Mouse (Mus musculus) limb, embryonic 15.5 days (tissue): ENCODE data around the gene Sacm1l. TPM values are rescaled to one million over a fixed set of nuclear protein-coding genes. Genes with fewer than 3 reads are reported as not detected.

ENCODE experiments used
- ATAC-seq: fragments of 200-750 bp; cut with Nextera tagmentation; 2 replicates; pipeline ENCODE4 v1.8.0; 2017; ENCODE audit warnings: low read depth, moderate TSS enrichment; ENCODE audit not compliant: insufficient number of reproducible peaks, low FRiP score, low TSS enrichment
- H3K27ac ChIP-seq: fragments of 300-500 bp; sonication (generic); 2 replicates; pipeline ENCODE4 v1.5.1; 2015; ENCODE audit warnings: moderate library complexity, mild to moderate bottlenecking, inconsistent platforms
- H3K27me3 ChIP-seq: fragments of 300-500 bp; sonication (generic); 2 replicates; pipeline ENCODE4 v1.6.1; 2015; ENCODE audit warnings: inconsistent platforms
- H3K36me3 ChIP-seq: fragments of 300-500 bp; sonication (generic); 2 replicates; pipeline ENCODE4 v1.6.1; 2015; ENCODE audit warnings: inconsistent platforms
- H3K4me1 ChIP-seq: fragments of 300-500 bp; sonication (generic); 2 replicates; pipeline ENCODE4 v1.6.1; 2015; ENCODE audit warnings: inconsistent platforms
- H3K4me2 ChIP-seq: fragments of 300-500 bp; sonication (generic); 2 replicates; pipeline ENCODE4 v1.6.1; 2015; ENCODE audit warnings: mild to moderate bottlenecking, inconsistent platforms
- H3K4me3 ChIP-seq: fragments of 300-500 bp; sonication (generic); 2 replicates; pipeline ENCODE4 v1.5.1; 2015; ENCODE audit warnings: mild to moderate bottlenecking, inconsistent platforms
- H3K9ac ChIP-seq: fragments of 300-500 bp; sonication (generic); 2 replicates; pipeline ENCODE4 v1.6.1; 2015; ENCODE audit warnings: inconsistent platforms
- H3K9me3 ChIP-seq: fragments of 300-500 bp; sonication (generic); 2 replicates; pipeline ENCODE4 v1.6.1; 2016; ENCODE audit warnings: inconsistent platforms
- WGBS: fragments of 180-500 bp; shearing (Covaris S2); methylation state at CpG from one replicate; pipeline ENCODE4 v1.1.7; 2015; 5-methylcytosine and 5-hydroxymethylcytosine counted together
- polyA plus RNA-seq: library from polyadenylated mRNA; unstranded; fragments of >200 nt; fragmentation: Nextera tagmentation; extraction: Ambion mirVana; gene quantifications from 2 replicates; pipeline ENCODE4 v1.2.1, GENCODE M21; 2015

Gene Sacm1l
- polyA plus RNA-seq, 1 experiment from 2014 or later: 55.8 TPM

DNA sequence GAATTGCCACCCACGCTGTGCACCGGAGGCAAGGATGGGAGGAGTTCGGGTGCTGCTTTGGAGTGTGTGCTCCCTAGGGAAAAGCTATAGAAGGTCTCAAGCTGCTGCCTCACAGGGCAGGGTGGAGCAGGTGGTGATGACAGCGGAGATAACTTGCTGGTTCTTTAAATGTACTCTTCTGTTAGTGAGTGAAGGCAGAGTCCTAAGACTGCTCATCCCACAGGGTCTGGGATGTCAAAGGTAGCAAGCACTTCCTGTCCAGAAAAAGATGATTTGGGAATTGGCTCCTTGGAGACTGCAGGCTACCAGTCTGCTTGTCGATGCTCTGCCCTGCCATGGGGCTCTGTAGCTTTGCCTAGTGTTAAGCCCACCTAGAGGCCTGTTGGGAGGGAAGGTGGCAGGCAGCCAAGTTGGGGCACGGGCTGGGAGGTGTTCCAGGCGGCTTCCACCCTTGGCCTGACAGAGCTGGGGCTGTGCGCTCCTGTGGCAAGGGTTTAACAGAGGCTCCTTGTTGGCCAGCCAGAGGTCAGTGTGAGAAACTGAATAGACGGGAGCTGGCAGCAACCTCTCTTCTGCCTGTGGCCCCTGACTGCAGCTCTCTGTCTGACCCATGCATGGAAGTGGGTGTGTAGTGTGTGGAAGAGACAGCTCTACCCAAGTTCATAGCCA is 37.5 kb upstream of the Sacm1l start:
- Histone ChIP-seq H3K27me3 (no peaks in the 10 kb centered on the region), H3K9me3 (no peaks in the 10 kb centered on the region), H3K36me3 (no peaks in the 10 kb centered on the region), H3K27ac (peak overlapping the region; percentile 57), H3K9ac (no peak overlapping the region), H3K4me2 (no peak overlapping the region), H3K4me1 (peaks cover 52% of the 10 kb centered on the region), H3K4me3 (no peak overlapping the region)
- 48% methylated on average over 9 of the region's 9 CpGs for WGBS
- ATAC-seq: peak; percentile 78

DNA sequence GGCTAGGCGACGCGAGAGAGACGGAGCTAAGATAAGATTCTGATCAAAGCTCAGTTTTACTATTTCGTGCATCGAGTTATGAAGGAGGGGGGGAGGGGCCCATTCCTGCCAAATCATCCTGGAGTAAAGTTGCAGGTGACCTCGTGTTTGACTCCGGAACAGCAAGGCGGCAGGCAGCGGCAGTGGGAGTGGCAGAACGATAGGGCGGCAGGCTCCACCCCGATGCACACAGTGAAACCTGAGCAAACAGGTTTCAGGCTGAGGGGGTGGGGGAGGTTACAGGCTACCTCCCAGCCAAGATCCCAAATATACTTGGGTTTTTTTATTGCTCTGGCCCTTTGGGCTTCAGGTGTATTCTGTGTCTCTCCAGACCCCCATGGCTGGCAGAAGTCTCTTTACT is 32.9 kb upstream of the Sacm1l start:
- H3K4me2 ChIP-seq: 0 out of 2 replicates have a peak overlapping the region, but pooled peaks have one; percentile 17
- no peaks in the 10 kb centered on the region for H3K27me3 ChIP-seq
- peaks cover 23% of the 10 kb centered on the region for H3K36me3 ChIP-seq
- H3K9ac ChIP-seq: no peak overlapping the region
- no peaks in the 10 kb centered on the region for H3K9me3 ChIP-seq
- no peak overlapping the region for H3K27ac ChIP-seq
- peaks cover 26% of the 10 kb centered on the region for H3K4me1 ChIP-seq
- ATAC-seq: no peak
- H3K4me3 ChIP-seq: no peak overlapping the region
- 5% methylated on average over 13 of the region's 13 CpGs for WGBS

GRCm38 (mm10) chr9:123497906-123498305 is 31.7 kb upstream of the Sacm1l start:
- H3K27me3 ChIP-seq: no peaks in the 10 kb centered on the region
- WGBS: 78% methylated on average over 5 of the region's 5 CpGs
- H3K4me1 ChIP-seq: peaks cover 14% of the 10 kb centered on the region
- ATAC-seq: no peak
- no peak overlapping the region for H3K4me2 ChIP-seq
- no peak overlapping the region for H3K9ac ChIP-seq
- no peak overlapping the region for H3K27ac ChIP-seq
- peaks cover 33% of the 10 kb centered on the region for H3K36me3 ChIP-seq
- H3K9me3 ChIP-seq: no peaks in the 10 kb centered on the region
- no peak overlapping the region for H3K4me3 ChIP-seq

DNA sequence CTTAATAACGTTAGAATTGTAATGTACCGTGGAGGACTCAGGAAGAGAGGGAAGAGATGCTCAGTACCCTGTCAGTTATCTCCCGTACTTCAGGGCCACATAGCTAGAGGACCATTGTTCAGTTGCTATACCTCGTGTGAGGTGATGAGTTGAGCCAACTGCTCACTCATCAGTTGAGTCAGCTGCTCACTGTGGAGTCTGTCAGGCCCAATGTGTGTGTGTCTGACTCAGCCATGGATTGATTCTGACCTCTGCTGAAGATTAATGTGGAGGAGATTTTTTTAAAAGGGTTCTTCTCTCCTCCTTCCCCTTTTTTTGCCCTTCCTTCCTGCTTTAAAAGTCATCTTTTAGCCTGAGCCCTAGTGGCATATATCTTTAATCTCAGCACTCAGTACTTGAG is 29.1 kb upstream of the Sacm1l start:
- H3K9me3 ChIP-seq: no peaks in the 10 kb centered on the region
- 89% methylated on average over 4 of the region's 4 CpGs for WGBS
- no peak overlapping the region for H3K27ac ChIP-seq
- H3K4me3 ChIP-seq: no peak overlapping the region
- peaks cover 12% of the 10 kb centered on the region for H3K4me1 ChIP-seq
- no peak for ATAC-seq
- no peak overlapping the region for H3K4me2 ChIP-seq
- H3K27me3 ChIP-seq: no peaks in the 10 kb centered on the region
- no peak overlapping the region for H3K9ac ChIP-seq
- H3K36me3 ChIP-seq: peaks cover 46% of the 10 kb centered on the region

DNA sequence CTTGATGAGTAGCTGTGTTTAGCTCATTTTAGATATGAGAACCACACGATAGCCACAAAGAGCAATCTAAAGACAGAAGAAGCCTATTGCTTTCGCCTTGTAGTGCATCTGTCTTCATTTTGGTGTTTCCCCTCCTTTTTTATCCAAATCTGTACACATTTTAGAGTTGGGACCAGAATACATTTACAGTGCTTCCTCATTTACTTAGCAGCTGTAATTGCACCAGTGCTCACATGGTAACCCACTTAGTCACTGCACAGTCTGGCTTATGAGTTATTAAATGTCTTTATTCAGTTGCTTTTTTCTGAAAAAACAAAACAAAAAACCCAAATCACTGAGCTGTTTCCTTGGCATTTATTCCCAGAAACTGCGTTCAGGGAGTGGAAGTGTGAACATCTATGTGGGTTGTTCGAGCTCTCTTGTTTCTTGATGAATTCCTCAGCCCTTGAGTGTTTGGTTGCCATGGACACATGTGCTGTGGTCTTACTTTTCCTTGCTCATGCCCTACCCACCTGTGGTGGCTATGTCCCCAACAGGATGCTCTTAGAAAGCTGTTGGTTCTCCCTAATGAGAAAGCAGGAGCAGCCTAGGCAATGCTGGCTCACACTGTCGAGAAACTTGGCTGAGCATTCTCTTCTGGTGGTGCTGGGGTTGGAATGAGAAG is 26.3 kb upstream of the Sacm1l start:
- H3K9ac ChIP-seq: no peak overlapping the region
- H3K4me2 ChIP-seq: no peak overlapping the region
- no peaks in the 10 kb centered on the region for H3K27me3 ChIP-seq
- ATAC-seq: no peak
- H3K27ac ChIP-seq: no peak overlapping the region
- peaks cover 41% of the 10 kb centered on the region for H3K36me3 ChIP-seq
- H3K4me1 ChIP-seq: no peaks in the 10 kb centered on the region
- WGBS: 75% methylated on average over 5 of the region's 5 CpGs
- H3K4me3 ChIP-seq: no peak overlapping the region
- no peaks in the 10 kb centered on the region for H3K9me3 ChIP-seq

DNA sequence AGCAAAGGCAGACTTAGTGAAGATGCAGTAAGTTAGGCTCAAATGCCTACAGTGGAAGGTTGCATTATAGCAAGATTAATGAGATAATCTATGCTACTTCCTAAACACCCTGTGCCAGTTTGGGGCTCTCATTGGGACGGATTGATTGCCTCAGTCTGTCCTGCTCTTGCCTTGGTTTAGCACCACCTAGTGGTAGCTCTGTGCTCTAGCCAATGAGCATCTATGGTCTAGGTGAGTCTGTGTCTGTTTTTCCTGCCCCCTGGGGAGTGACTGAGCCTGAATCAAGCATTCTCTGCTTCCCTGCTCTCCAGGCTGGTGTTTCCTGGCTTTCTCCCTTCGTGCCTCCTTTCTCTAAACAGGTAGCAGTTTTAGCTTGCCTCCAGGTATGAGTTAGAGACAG is 25.2 kb upstream of the Sacm1l start:
- no peak overlapping the region for H3K9ac ChIP-seq
- H3K4me3 ChIP-seq: no peak overlapping the region
- WGBS: 13% methylated on average over 2 of the region's 2 CpGs
- H3K9me3 ChIP-seq: no peaks in the 10 kb centered on the region
- no peak for ATAC-seq
- peaks cover 40% of the 10 kb centered on the region for H3K36me3 ChIP-seq
- H3K27ac ChIP-seq: no peak overlapping the region
- no peak overlapping the region for H3K4me2 ChIP-seq
- no peaks in the 10 kb centered on the region for H3K27me3 ChIP-seq
- no peaks in the 10 kb centered on the region for H3K4me1 ChIP-seq

GRCm38 (mm10) chr9:123505598-123505997 is 24.0 kb upstream of the Sacm1l start:
- Histone ChIP-seq H3K4me1 (no peaks in the 10 kb centered on the region), H3K36me3 (peaks cover 37% of the 10 kb centered on the region), H3K4me3 (no peak overlapping the region), H3K27me3 (no peaks in the 10 kb centered on the region), H3K9me3 (no peaks in the 10 kb centered on the region), H3K4me2 (no peak overlapping the region), H3K27ac (no peak overlapping the region), H3K9ac (no peak overlapping the region)
- no peak for ATAC-seq
- WGBS: 58% methylated on average over 1 of the region's 1 CpGs

- Histone ChIP-seq H3K27me3 (no peaks in the 10 kb centered on the region), H3K4me2 (no peak overlapping the region), H3K36me3 (peaks cover 38% of the 10 kb centered on the region), H3K4me3 (no peak overlapping the region), H3K27ac (no peak overlapping the region), H3K9me3 (no peaks in the 10 kb centered on the region), H3K9ac (no peak overlapping the region), H3K4me1 (no peaks in the 10 kb centered on the region)
- WGBS: 52% methylated on average over 4 of the region's 4 CpGs
- ATAC-seq: no peak
These were observed 23.1 kb upstream of the Sacm1l start for GRCm38 (mm10) chr9:123506270-123507146.

GRCm38 (mm10) chr9:123507380-123507779 is 22.2 kb upstream of the Sacm1l start:
- no peak overlapping the region for H3K9ac ChIP-seq
- peaks cover 41% of the 10 kb centered on the region for H3K36me3 ChIP-seq
- H3K27ac ChIP-seq: no peak overlapping the region
- no peaks in the 10 kb centered on the region for H3K9me3 ChIP-seq
- H3K4me2 ChIP-seq: no peak overlapping the region
- no peaks in the 10 kb centered on the region for H3K4me1 ChIP-seq
- no peak for ATAC-seq
- 89% methylated on average over 2 of the region's 2 CpGs for WGBS
- no peak overlapping the region for H3K4me3 ChIP-seq
- no peaks in the 10 kb centered on the region for H3K27me3 ChIP-seq

GRCm38 (mm10) chr9:123508986-123509385 is 20.6 kb upstream of the Sacm1l start:
- Histone ChIP-seq H3K9me3 (no peaks in the 10 kb centered on the region), H3K4me2 (no peak overlapping the region)
- WGBS: 80% methylated on average over 2 of the region's 2 CpGs

GRCm38 (mm10) chr9:123509638-123510604 is 19.6 kb upstream of the Sacm1l start:
- no peak overlapping the region for H3K4me3 ChIP-seq
- H3K4me2 ChIP-seq: no peak overlapping the region
- H3K27me3 ChIP-seq: no peaks in the 10 kb centered on the region
- no peaks in the 10 kb centered on the region for H3K4me1 ChIP-seq
- ATAC-seq: no peak
- no peak overlapping the region for H3K27ac ChIP-seq
- WGBS: 70% methylated on average over 8 of the region's 8 CpGs
- H3K9me3 ChIP-seq: no peaks in the 10 kb centered on the region
- H3K9ac ChIP-seq: no peak overlapping the region
- H3K36me3 ChIP-seq: peaks cover 42% of the 10 kb centered on the region

More at GRCm38 (mm10) chr9:123508986-123509385, 20.6 kb upstream of the Sacm1l start:
- Histone ChIP-seq H3K36me3 (peaks cover 43% of the 10 kb centered on the region), H3K9ac (no peak overlapping the region), H3K27me3 (no peaks in the 10 kb centered on the region), H3K27ac (no peak overlapping the region), H3K4me3 (no peak overlapping the region), H3K4me1 (no peaks in the 10 kb centered on the region)
- no peak for ATAC-seq
